8 mouse cellular contexts compared by ENCODE assay signal in the genomic region with DNA sequence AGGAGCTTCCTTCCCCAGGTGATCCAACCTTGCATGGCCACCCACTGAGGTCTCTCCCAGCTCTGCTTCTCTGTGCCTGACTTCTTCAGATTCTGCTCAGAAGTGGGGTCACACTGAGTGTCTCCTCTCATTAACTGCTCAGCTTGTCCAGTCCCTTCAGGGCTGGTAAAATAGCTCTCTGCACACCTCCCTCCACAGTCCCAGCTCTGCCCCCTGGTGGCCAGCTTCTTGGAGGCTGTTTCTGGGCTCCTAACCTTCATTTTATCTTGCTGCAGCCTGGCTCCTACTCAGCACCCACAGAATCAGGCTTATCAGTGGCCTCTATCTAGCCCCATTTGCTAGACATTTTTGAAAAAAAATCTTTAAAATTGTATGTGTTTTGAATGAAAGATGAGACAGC. TPM values are rescaled to one million over a fixed set of nuclear protein-coding genes. Genes with fewer than 3 reads are reported as not detected.
DNase-seq lines count a peak whose midpoint lies in the region; ATAC-seq lines count a peak whose summit lies in the region.

No protein-coding gene starts in this region.

- no peak overlapping the region for H3K9ac ChIP-seq in hindbrain, embryonic 13.5 days
- H3K9ac ChIP-seq in hindbrain, embryonic 16.5 days (ENCODE audit: low read depth, low read length) = no peak overlapping the region
- H3K9ac ChIP-seq in midbrain, embryonic 14.5 days (replicated peaks; ENCODE audit: low read length) = no peak overlapping the region

- DNase-seq in hindbrain, embryonic 10.5 days (ENCODE audit: low spot score) = peak; percentile 65
- DNase-seq in adrenal gland, postnatal 14 days = peak; percentile 85
- peak; percentile 43 for DNase-seq in embryo, embryonic 11.5 days (ENCODE audit: low read depth, low spot score)
- DNase-seq in layer of hippocampus, postnatal 36 days = peak; percentile 53 to 65
- DNase-seq in midbrain, embryonic 14.5 days = peak; percentile 65
- peak; percentile 84 for DNase-seq in thymus, postnatal 4 days

- H3K27me3 ChIP-seq in hindbrain, embryonic 10.5 days (ENCODE audit: insufficient read depth, poor library complexity, severe bottlenecking) = peaks cover 24% of the 10 kb centered on the region
- H3K27me3 ChIP-seq in hindbrain, embryonic 13.5 days = peaks cover 8% of the 10 kb centered on the region; the same call in 1 of the 2 replicates
- H3K27me3 ChIP-seq in hindbrain, embryonic 16.5 days (replicated peaks; ENCODE audit: control insufficient read depth, insufficient read depth, low read length) = peaks cover 2% of the 10 kb centered on the region; the same call in 1 of the 2 replicates
- peaks cover under 1% of the 10 kb centered on the region; the same call in 1 of the 2 replicates for H3K27me3 ChIP-seq in midbrain, embryonic 14.5 days (ENCODE audit: control insufficient read depth, insufficient read depth, low read length)

- H3K36me3 ChIP-seq in hindbrain, embryonic 10.5 days = no peaks in the 10 kb centered on the region
- no peaks in the 10 kb centered on the region for H3K36me3 ChIP-seq in hindbrain, embryonic 13.5 days
- no peaks in the 10 kb centered on the region for H3K36me3 ChIP-seq in hindbrain, embryonic 16.5 days (ENCODE audit: control insufficient read depth, insufficient read depth, low read length)
- H3K36me3 ChIP-seq in midbrain, embryonic 14.5 days (ENCODE audit: control insufficient read depth, insufficient read depth, low read length) = no peaks in the 10 kb centered on the region

- H3K4me2 ChIP-seq in hindbrain, embryonic 13.5 days = no peak overlapping the region
- no peak overlapping the region for H3K4me2 ChIP-seq in hindbrain, embryonic 16.5 days (ENCODE audit: low read length)
- H3K4me2 ChIP-seq in midbrain, embryonic 14.5 days (ENCODE audit: low read length) = no peak overlapping the region

- H3K27ac ChIP-seq in hindbrain, embryonic 10.5 days = no peak overlapping the region
- H3K27ac ChIP-seq in hindbrain, embryonic 13.5 days = no peak overlapping the region
- no peak overlapping the region for H3K27ac ChIP-seq in hindbrain, embryonic 16.5 days (ENCODE audit: low read depth, low read length)
- no peak overlapping the region for H3K27ac ChIP-seq in midbrain, embryonic 14.5 days (replicated peaks; ENCODE audit: low read depth, low read length)

- no peaks in the 10 kb centered on the region for H3K4me1 ChIP-seq in hindbrain, embryonic 10.5 days (replicated peaks)
- H3K4me1 ChIP-seq in hindbrain, embryonic 13.5 days (replicated peaks) = peaks cover 3% of the 10 kb centered on the region
- peaks cover 3% of the 10 kb centered on the region; the same call in 1 of the 2 replicates for H3K4me1 ChIP-seq in hindbrain, embryonic 16.5 days (ENCODE audit: control insufficient read depth, insufficient read depth, low read depth, low read length)
- H3K4me1 ChIP-seq in midbrain, embryonic 14.5 days (ENCODE audit: control insufficient read depth, insufficient read depth, low read length) = no peaks in the 10 kb centered on the region

- no peak for ATAC-seq in hindbrain, embryonic 13.5 days (ENCODE audit: low FRiP score)
- peak; percentile 48; the same call in 1 of the 2 replicates for ATAC-seq in hindbrain, embryonic 16.5 days
- 0 out of 2 replicates have a peak, but pooled peaks have one; percentile 14 for ATAC-seq in midbrain, embryonic 14.5 days (ENCODE audit: low FRiP score, low TSS enrichment)

- H3K9me3 ChIP-seq in hindbrain, embryonic 10.5 days = no peaks in the 10 kb centered on the region
- H3K9me3 ChIP-seq in hindbrain, embryonic 13.5 days = no peaks in the 10 kb centered on the region
- H3K9me3 ChIP-seq in hindbrain, embryonic 16.5 days (ENCODE audit: control insufficient read depth, low read length) = no peaks in the 10 kb centered on the region
- no peaks in the 10 kb centered on the region for H3K9me3 ChIP-seq in midbrain, embryonic 14.5 days (ENCODE audit: control insufficient read depth, low read length)

- no peak overlapping the region for H3K4me3 ChIP-seq in hindbrain, embryonic 10.5 days
- no peak overlapping the region for H3K4me3 ChIP-seq in hindbrain, embryonic 13.5 days
- no peak overlapping the region for H3K4me3 ChIP-seq in hindbrain, embryonic 16.5 days (ENCODE audit: low read length)
- no peak overlapping the region for H3K4me3 ChIP-seq in midbrain, embryonic 14.5 days (replicated peaks; ENCODE audit: low read depth, low read length)

RNA-seq across cellular contexts. Expression of a gene that starts 6.4 kb away (rescaled TPM):
- 0.30 and 0.61 TPM in 2 replicates for polyA plus RNA-seq in hindbrain, embryonic 10.5 days (2016; fragmentation: Nextera tagmentation; extraction: Ambion mirVana)
- 0.71 and 1.0 TPM in 2 replicates for polyA plus RNA-seq in hindbrain, embryonic 13.5 days (2015; fragmentation: Nextera tagmentation; extraction: Ambion mirVana)
- 11.2 and 14.4 TPM in 2 replicates for total RNA-seq in adrenal gland, postnatal 14 days (2021)
- 0.76 and 0.92 TPM in 2 replicates for polyA plus RNA-seq in hindbrain, embryonic 16.5 days (2015; fragmentation: Nextera tagmentation; extraction: Ambion mirVana)
- 1 to 10 TPM in 1 of 2 experiments, under 1 TPM in 1; 1.00 to 1.6 TPM for total RNA-seq in layer of hippocampus, postnatal 36 days (2021)
- 0.38 and 0.53 TPM in 2 replicates for polyA plus RNA-seq in midbrain, embryonic 14.5 days (2014; fragmentation: Nextera tagmentation; extraction: Ambion mirVana)

RNA-seq across cellular contexts. Expression of a gene that starts 16.1 kb away (rescaled TPM):
- 0.37 and 0.52 TPM in 2 replicates for polyA plus RNA-seq in hindbrain, embryonic 10.5 days (2016; fragmentation: Nextera tagmentation; extraction: Ambion mirVana)
- polyA plus RNA-seq in hindbrain, embryonic 13.5 days (2015; fragmentation: Nextera tagmentation; extraction: Ambion mirVana) = 0.45 and 0.49 TPM in 2 replicates
- total RNA-seq in adrenal gland, postnatal 14 days (2021) = 0.30 TPM in 1 of 2 replicates, not detected in the other
- polyA plus RNA-seq in hindbrain, embryonic 16.5 days (2015; fragmentation: Nextera tagmentation; extraction: Ambion mirVana) = 0.29 and 0.34 TPM in 2 replicates
- total RNA-seq in layer of hippocampus, postnatal 36 days (2021) = under 1 TPM; 0.20 to 0.68 TPM
- polyA plus RNA-seq in midbrain, embryonic 14.5 days (2014; fragmentation: Nextera tagmentation; extraction: Ambion mirVana) = 0.37 TPM in 1 of 2 replicates, not detected in the other
